ENCODE assay signal across 8 mouse cellular contexts in genomic region chr6:73227376-73228158, GRCm38 (mm10). TPM values are rescaled to one million over a fixed set of nuclear protein-coding genes. Genes with fewer than 3 reads are reported as not detected.
DNase-seq lines count a peak whose midpoint lies in the region; ATAC-seq and TF ChIP-seq lines count a peak whose summit lies in the region.

No protein-coding gene starts in this region.

- no peaks in the 10 kb centered on the region for H3K9me3 ChIP-seq in hindbrain, postnatal 0 days (ENCODE audit: low read length)

- peaks cover 7% of the 10 kb centered on the region; the same call in 1 of the 2 replicates for H3K4me1 ChIP-seq in kidney, adult 2 months (ENCODE audit: control insufficient read depth, insufficient read depth, low read length)
- H3K4me1 ChIP-seq in bone marrow macrophage, adult 2 months (ENCODE audit: control insufficient read depth, insufficient read depth, low read length) = peaks cover 2% of the 10 kb centered on the region; the same call in 1 of the 2 replicates
- H3K4me1 ChIP-seq in hindbrain, postnatal 0 days (ENCODE audit: insufficient read depth, low read length) = no peaks in the 10 kb centered on the region

- no peak overlapping the region for H3K4me2 ChIP-seq in hindbrain, postnatal 0 days (ENCODE audit: low read depth, low read length)

- H3K27me3 ChIP-seq in kidney, adult 2 months (replicated peaks; ENCODE audit: control insufficient read depth, insufficient read depth, low read length) = no peaks in the 10 kb centered on the region
- no peaks in the 10 kb centered on the region for H3K27me3 ChIP-seq in hindbrain, postnatal 0 days (ENCODE audit: insufficient read depth, low read length)

- H3K27ac ChIP-seq in kidney, adult 2 months (ENCODE audit: insufficient read depth, low read depth, low read length) = no peak overlapping the region
- no peak overlapping the region for H3K27ac ChIP-seq in bone marrow macrophage, adult 2 months (ENCODE audit: insufficient read depth, low read depth, low read length)
- no peak overlapping the region for H3K27ac ChIP-seq in hindbrain, postnatal 0 days

- TF ChIP-seq POLR2A in kidney, adult 2 months (IDR thresholded peaks at IDR 0.05; ENCODE audit: low read depth, low read length) = no peak
- TF ChIP-seq POLR2A in bone marrow macrophage, adult 2 months (IDR thresholded peaks at IDR 0.05; ENCODE audit: borderline replicate concordance, low read depth, low read length) = no peak

- TF ChIP-seq CTCF in kidney, adult 2 months (conservative IDR thresholded peaks at IDR 0.05; ENCODE audit: insufficient read depth, insufficient read length, low read depth, low read length) = 0 out of 2 replicates have a peak, but pooled peaks have one; percentile 12
- TF ChIP-seq CTCF in bone marrow macrophage, adult 2 months (IDR thresholded peaks at IDR 0.05; ENCODE audit: low read depth, low read length) = peak; percentile 36; the same call in 1 of the 2 replicates
- TF ChIP-seq CTCF in hindbrain, postnatal 0 days (IDR thresholded peaks at IDR 0.05; ENCODE audit: low read depth) = peak; percentile 62

- no peaks in the 10 kb centered on the region for H3K36me3 ChIP-seq in kidney, adult 2 months (ENCODE audit: control insufficient read depth, insufficient read depth, low read length)
- H3K36me3 ChIP-seq in hindbrain, postnatal 0 days (ENCODE audit: insufficient read depth, low read length) = no peaks in the 10 kb centered on the region

- peak; percentile 76 for DNase-seq in kidney, adult 2 months
- no peak for DNase-seq in kidney, adult 11 months
- DNase-seq in CD4-positive, CD25-positive, alpha-beta regulatory T cell, adult 2 months (ENCODE audit: low read depth, low spot score) = peak; percentile 84
- peak; percentile 85 for DNase-seq in hindbrain, postnatal 0 days (ENCODE audit: low spot score)
- no peak for DNase-seq in right cerebral cortex, postnatal 4 days
- DNase-seq in layer of hippocampus, adult 9-11 months = no peak
- no peak for DNase-seq in adrenal gland, postnatal 10 days

- no peak for ATAC-seq in hindbrain, postnatal 0 days

- 34% methylated on average over 10 of the region's 10 CpGs for WGBS in kidney, adult 2 months
- 50% methylated on average over 10 of the region's 10 CpGs for WGBS in hindbrain, postnatal 0 days

- no peak overlapping the region for H3K4me3 ChIP-seq in kidney, adult 2 months (ENCODE audit: insufficient read depth, low read depth, low read length)
- no peak overlapping the region for H3K4me3 ChIP-seq in bone marrow macrophage, adult 2 months (ENCODE audit: insufficient read depth, low read length)
- no peak overlapping the region for H3K4me3 ChIP-seq in hindbrain, postnatal 0 days (ENCODE audit: low read length)

- H3K9ac ChIP-seq in hindbrain, postnatal 0 days (replicated peaks; ENCODE audit: low read length) = no peak overlapping the region

RNA-seq across cellular contexts. Expression of gene Dnah6, which starts 6.1 kb away (rescaled TPM):
- 0.03 TPM in 2 replicates for polyA plus RNA-seq in kidney, adult 2 months (2012; rRNA removed)
- polyA plus RNA-seq in bone marrow macrophage, adult 2 months (2012; ENCODE audit: insufficient read depth, insufficient read length, missing spikeins) = not detected in 2 replicates
- 1.1 and 1.5 TPM in 2 replicates for total RNA-seq in hindbrain, postnatal 0 days (2014; rRNA removed)
- 0.34 and 0.37 TPM in 2 replicates for polyA plus RNA-seq in hindbrain, postnatal 0 days (2015; fragmentation: Nextera tagmentation; extraction: Ambion mirVana)
- under 1 TPM; 0.12 to 0.21 TPM for total RNA-seq in adrenal gland, postnatal 10 days (2021)

RNA-seq across cellular contexts. Expression of gene Suclg1, which starts 20.6 kb away (rescaled TPM):
- polyA plus RNA-seq in kidney, adult 2 months (2012; rRNA removed) = 328 and 349 TPM in 2 replicates
- 56.4 and 64.4 TPM in 2 replicates for polyA plus RNA-seq in bone marrow macrophage, adult 2 months (2012; ENCODE audit: insufficient read depth, insufficient read length, missing spikeins)
- 35.0 and 46.8 TPM in 2 replicates for total RNA-seq in hindbrain, postnatal 0 days (2014; rRNA removed)
- 152 and 153 TPM in 2 replicates for polyA plus RNA-seq in hindbrain, postnatal 0 days (2015; fragmentation: Nextera tagmentation; extraction: Ambion mirVana)
- 100 to 1,000 TPM; 856 to 921 TPM for total RNA-seq in adrenal gland, postnatal 10 days (2021)

Comparison
In these comparisons a context has a peak if more than half of its experiments do, and no peak if none do; other contexts are left out.
1. DNase-seq: peak in kidney, adult 2 months (single experiment), CD4-positive, CD25-positive, alpha-beta regulatory T cell, adult 2 months (single experiment) and hindbrain, postnatal 0 days (single experiment); none in kidney, adult 11 months (single experiment), right cerebral cortex, postnatal 4 days (single experiment), layer of hippocampus, adult 9-11 months (single experiment) and adrenal gland, postnatal 10 days (single experiment).
2. CTCF ChIP-seq: peak in every context shown above with its lines; median percentile 62 in hindbrain, postnatal 0 days; 36 in bone marrow macrophage, adult 2 months; 12 in kidney, adult 2 months.